Mouse (Mus musculus) midbrain, postnatal 0 days (tissue): ENCODE data around the gene Prl7a2. TPM values are rescaled to one million over a fixed set of nuclear protein-coding genes. Genes with fewer than 3 reads are reported as not detected.

Source experiments
- ATAC-seq: fragments of 200-750 bp; cut with Nextera tagmentation; 2 replicates; pipeline ENCODE4 v1.8.0; 2017; ENCODE audit warnings: moderate number of reproducible peaks, mild to moderate bottlenecking, moderate TSS enrichment, moderate library complexity; ENCODE audit not compliant: low FRiP score
- DNase-seq: peaks from one replicate; pipeline ENCODE4 v3.0.0-alpha.2; 2015; ENCODE audit warnings: low spot score
- H3K27ac ChIP-seq: fragments of 300-500 bp; sonication (generic); 2 replicates; pipeline ENCODE4 v1.5.1; 2014; ENCODE audit warnings: low read depth, mild to moderate bottlenecking, low read length, mixed read lengths
- H3K27me3 ChIP-seq: fragments of 300-500 bp; sonication (generic); 2 replicates; pipeline ENCODE4 v1.6.1; 2014; ENCODE audit warnings: low read length, control low read depth, mixed read lengths; ENCODE audit not compliant: insufficient read depth
- H3K36me3 ChIP-seq: fragments of 300-500 bp; sonication (generic); 2 replicates; pipeline ENCODE4 v1.6.1; 2014; ENCODE audit warnings: low read length, control low read depth, mixed read lengths; ENCODE audit not compliant: insufficient read depth
- H3K4me1 ChIP-seq: fragments of 300-500 bp; sonication (generic); 2 replicates; pipeline ENCODE4 v1.6.1; 2014; ENCODE audit warnings: mild to moderate bottlenecking, control low read depth, antibody characterized with exemption, low read length, mixed read lengths; ENCODE audit not compliant: insufficient read depth
- H3K4me2 ChIP-seq: fragments of 300-500 bp; sonication (generic); 2 replicates; pipeline ENCODE4 v1.6.1; 2014; ENCODE audit warnings: low read depth, mild to moderate bottlenecking, low read length, mixed read lengths; ENCODE audit not compliant: poor library complexity, severe bottlenecking
- H3K4me3 ChIP-seq: fragments of 300-500 bp; sonication (generic); 2 replicates; pipeline ENCODE4 v1.5.1; 2014; ENCODE audit warnings: low read depth, mild to moderate bottlenecking, low read length, moderate library complexity
- H3K9ac ChIP-seq: fragments of 300-500 bp; sonication (generic); replicated peaks from 2 replicates; pipeline ENCODE4 v1.6.1; 2014; ENCODE audit warnings: mild to moderate bottlenecking, low read length, moderate library complexity, mixed read lengths; ENCODE audit not compliant: poor library complexity, severe bottlenecking
- H3K9me3 ChIP-seq: fragments of 300-500 bp; sonication (generic); 2 replicates; pipeline ENCODE4 v1.6.1; 2016; ENCODE audit warnings: low read length, control low read depth
- CTCF ChIP-seq: IDR thresholded peaks from 2 replicates; pipeline ENCODE4 v1.5.1; 2016; ENCODE audit warnings: antibody characterized with exemption, mild to moderate bottlenecking
- WGBS: fragments of 180-500 bp; shearing (Covaris S2); extraction: QIAGEN DNeasy Blood & Tissue Kit; methylation state at CpG from one replicate; pipeline ENCODE4 v1.1.7; 2014; 5-methylcytosine and 5-hydroxymethylcytosine counted together
- polyA plus RNA-seq: library from polyadenylated mRNA; unstranded; fragments of >200 nt; fragmentation: Nextera tagmentation; extraction: Ambion mirVana; gene quantifications from 2 replicates; pipeline ENCODE4 v1.2.1, GENCODE M21; 2015
- total RNA-seq: library from RNA; depleted of rRNA; stranded (reverse); fragments of >200 nt; gene quantifications from 2 replicates; pipeline ENCODE4 v1.2.3, GENCODE M21; 2014; rRNA removed

Prl7a2 gene
- total RNA-seq, result not detected in 2 replicates
- polyA plus RNA-seq, result not detected in 2 replicates

GRCm38 (mm10) chr13:27667936-27668335 lies at the start of gene Prl7a2:
TSS of gene Prl7a2 (minus strand) at chr13:27668036.
- Histone ChIP-seq H3K4me3 (no peak within 1 kb of the TSS), H3K36me3 (no peaks in the 10 kb centered on the region), H3K4me2 (no peak within 1 kb of the TSS), H3K9ac (no peak within 1 kb of the TSS), H3K27ac (no peak within 1 kb of the TSS), H3K9me3 (no peaks in the 10 kb centered on the region), H3K27me3 (no peaks in the 10 kb centered on the region), H3K4me1 (no peaks in the 10 kb centered on the region)
- no peak for TF ChIP-seq CTCF
- DNase-seq (no peak), ATAC-seq (no peak)
- 82% methylated on average over 4 of the region's 4 CpGs for WGBS

GRCm38 (mm10) chr13:27716636-27717035 lies 48.8 kb upstream of the Prl7a2 start, which contains the start of gene Prl7d1:
TSS of gene Prl7d1 (minus strand) at chr13:27716736.
- DNase-seq (no peak), ATAC-seq (no peak)
- Histone ChIP-seq H3K9me3 (no peaks in the 10 kb centered on the region), H3K27me3 (no peaks in the 10 kb centered on the region), H3K9ac (no peak within 1 kb of the TSS), H3K4me1 (no peaks in the 10 kb centered on the region), H3K36me3 (no peaks in the 10 kb centered on the region), H3K4me2 (no peak within 1 kb of the TSS), H3K4me3 (no peak within 1 kb of the TSS), H3K27ac (no peak within 1 kb of the TSS)
- TF ChIP-seq CTCF, result no peak
- WGBS, result 88% methylated on average over 5 of the region's 5 CpGs

- no peak for TF ChIP-seq CTCF
- ATAC-seq, result no peak
- no peak overlapping the region for H3K4me3 ChIP-seq
- no peak overlapping the region for H3K9ac ChIP-seq
- H3K4me1 ChIP-seq, result no peaks in the 10 kb centered on the region
- 75% methylated on average over 2 of the region's 2 CpGs for WGBS
- no peak overlapping the region for H3K27ac ChIP-seq
- H3K9me3 ChIP-seq, result no peaks in the 10 kb centered on the region
- no peaks in the 10 kb centered on the region for H3K36me3 ChIP-seq
- DNase-seq, result no peak
- H3K27me3 ChIP-seq, result no peaks in the 10 kb centered on the region
- no peak overlapping the region for H3K4me2 ChIP-seq
These were observed 38.7 kb upstream of the Prl7a2 start for GRCm38 (mm10) chr13:27706521-27706920.

- 85% methylated on average over 2 of the region's 2 CpGs for WGBS
These were observed 7.1 kb downstream of the Prl7a2 start for GRCm38 (mm10) chr13:27660747-27661146.

GRCm38 (mm10) chr13:27642393-27642792 lies 25.4 kb downstream of the Prl7a2 start, which contains the start of gene Prl7a1:
TSS of gene Prl7a1 (minus strand) at chr13:27642493.
- 98% methylated on average over 3 of the region's 3 CpGs for WGBS
- H3K4me3 ChIP-seq, result no peak within 1 kb of the TSS
- no peaks in the 10 kb centered on the region for H3K9me3 ChIP-seq
- H3K27me3 ChIP-seq, result no peaks in the 10 kb centered on the region
- H3K9ac ChIP-seq, result no peak within 1 kb of the TSS
- ATAC-seq (no peak), DNase-seq (no peak)
- no peak for TF ChIP-seq CTCF
- no peaks in the 10 kb centered on the region for H3K4me1 ChIP-seq
- H3K27ac ChIP-seq, result no peak within 1 kb of the TSS
- no peak within 1 kb of the TSS for H3K4me2 ChIP-seq
- H3K36me3 ChIP-seq, result no peaks in the 10 kb centered on the region

More at GRCm38 (mm10) chr13:27660747-27661146, 7.1 kb downstream of the Prl7a2 start:
- Histone ChIP-seq H3K9me3 (no peaks in the 10 kb centered on the region), H3K4me1 (no peaks in the 10 kb centered on the region), H3K27ac (no peak overlapping the region), H3K27me3 (no peaks in the 10 kb centered on the region), H3K4me3 (no peak overlapping the region), H3K4me2 (no peak overlapping the region), H3K36me3 (no peaks in the 10 kb centered on the region), H3K9ac (no peak overlapping the region)
- no peak for TF ChIP-seq CTCF
- no peak for ATAC-seq
- no peak for DNase-seq

GRCm38 (mm10) chr13:27610482-27610881 lies 57.4 kb downstream of the Prl7a2 start, which contains the start of gene Prl7b1:
TSS of gene Prl7b1 (minus strand) at chr13:27610582.
- no peaks in the 10 kb centered on the region for H3K27me3 ChIP-seq
- H3K36me3 ChIP-seq, result no peaks in the 10 kb centered on the region

More at GRCm38 (mm10) chr13:27610482-27610881, 57.4 kb downstream of the Prl7a2 start, which contains the start of gene Prl7b1:
- WGBS, result 78% methylated on average over 4 of the region's 4 CpGs
- no peak for ATAC-seq
- H3K4me2 ChIP-seq, result no peak within 1 kb of the TSS
- H3K9ac ChIP-seq, result no peak within 1 kb of the TSS
- H3K4me1 ChIP-seq, result no peaks in the 10 kb centered on the region
- H3K4me3 ChIP-seq, result no peak within 1 kb of the TSS
- H3K27ac ChIP-seq, result no peak within 1 kb of the TSS
- H3K9me3 ChIP-seq, result no peaks in the 10 kb centered on the region
- TF ChIP-seq CTCF, result no peak
- DNase-seq, result no peak

Other genes with a start within 250 kb of the Prl7a2 start
- not detected in 2 replicates for gene Prl8a6, start 229.3 kb downstream of the Prl7a2 start, total RNA-seq
- not detected in 2 replicates for gene Prl8a6, start 229.3 kb downstream of the Prl7a2 start, polyA plus RNA-seq
- gene Prl8a8, start 154.8 kb downstream of the Prl7a2 start, total RNA-seq, result not detected in 2 replicates
- gene Prl8a8, start 154.8 kb downstream of the Prl7a2 start, polyA plus RNA-seq, result not detected in 2 replicates
- gene Prl8a9, start 103.4 kb downstream of the Prl7a2 start, total RNA-seq, result not detected in 2 replicates
- gene Prl8a9, start 103.4 kb downstream of the Prl7a2 start, polyA plus RNA-seq, result not detected in 2 replicates
- gene Prl8a1, start 85.9 kb downstream of the Prl7a2 start, total RNA-seq, result not detected in 2 replicates
- not detected in 2 replicates for gene Prl8a1, start 85.9 kb downstream of the Prl7a2 start, polyA plus RNA-seq
- not detected in 2 replicates for gene Prl7b1, start 57.5 kb downstream of the Prl7a2 start, total RNA-seq
- gene Prl7b1, start 57.5 kb downstream of the Prl7a2 start, polyA plus RNA-seq, result not detected in 2 replicates
- not detected in 2 replicates for gene Prl7a1, start 25.5 kb downstream of the Prl7a2 start, total RNA-seq
- gene Prl7a1, start 25.5 kb downstream of the Prl7a2 start, polyA plus RNA-seq, result not detected in 2 replicates
- gene Prl7d1, start 48.7 kb upstream of the Prl7a2 start, total RNA-seq, result not detected in 2 replicates
- gene Prl7d1, start 48.7 kb upstream of the Prl7a2 start, polyA plus RNA-seq, result not detected in 2 replicates
- not detected in 2 replicates for gene Prl7c1, start 112.8 kb upstream of the Prl7a2 start, total RNA-seq
- gene Prl7c1, start 112.8 kb upstream of the Prl7a2 start, polyA plus RNA-seq, result 0.17 TPM in 1 of 2 replicates, not detected in the other
- not detected in 2 replicates for gene Prl2a1, start 133.6 kb upstream of the Prl7a2 start, total RNA-seq
- gene Prl2a1, start 133.6 kb upstream of the Prl7a2 start, polyA plus RNA-seq, result 0.17 TPM in 1 of 2 replicates, not detected in the other
- not detected in 2 replicates for gene Prl2c1, start 181.3 kb upstream of the Prl7a2 start, total RNA-seq
- gene Prl2c1, start 181.3 kb upstream of the Prl7a2 start, polyA plus RNA-seq, result not detected in 2 replicates